In the genomic region with DNA sequence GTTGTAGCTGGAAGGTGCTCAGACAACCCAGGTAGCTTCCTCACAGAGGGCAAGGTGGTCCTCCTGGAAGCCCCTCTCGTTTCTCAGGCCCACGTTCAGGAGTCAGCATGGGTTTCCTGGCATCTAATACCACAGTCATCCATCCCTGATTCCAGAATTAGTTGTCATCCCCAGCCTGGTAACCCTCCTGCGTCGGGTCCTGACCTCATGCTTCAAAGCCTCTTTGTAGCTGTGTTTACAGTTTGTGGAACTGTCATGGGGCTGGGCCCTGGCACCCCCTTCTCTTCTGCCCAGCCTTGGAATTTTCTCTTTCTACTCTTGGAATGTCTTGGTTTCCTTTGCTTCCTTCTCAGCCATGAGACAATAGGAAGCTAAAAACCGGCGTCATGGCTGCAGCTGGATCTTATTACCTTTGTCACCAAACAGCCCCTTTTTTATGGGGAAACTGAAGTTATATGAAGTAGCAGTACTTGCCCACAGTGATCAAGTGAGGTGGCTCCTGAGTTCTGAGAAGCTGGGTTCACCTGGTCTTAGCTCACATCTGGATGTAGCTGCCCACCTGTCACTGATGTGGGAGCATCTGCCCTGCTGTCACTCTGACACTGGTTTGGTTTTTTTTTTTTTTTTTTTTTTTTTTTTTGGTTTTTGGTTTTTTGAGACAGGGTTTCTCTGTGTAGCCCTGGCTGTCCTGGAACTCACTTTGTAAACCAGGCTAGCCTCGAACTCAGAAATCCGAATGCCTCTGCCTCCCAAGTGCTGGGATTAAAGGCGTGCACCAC, we compare ENCODE assay signal across 24 mouse cellular contexts. TPM values are rescaled to one million over a fixed set of nuclear protein-coding genes. Genes with fewer than 3 reads are reported as not detected.
A peak's percentile ranks its signal among the peaks of the same experiment; 100 is the strongest.
DNase-seq lines count a peak whose midpoint lies in the region; ATAC-seq and TF ChIP-seq lines count a peak whose summit lies in the region.
"Had no signal": no experiment of that assay in that cellular context is flagged by ENCODE, and none has a peak within 500 bp of the region (broad histone marks: within the 10 kb centered on the region; RNA-seq: fewer than 3 reads in every experiment).

No protein-coding gene starts in this region.

- no peak overlapping the region for H3K4me2 ChIP-seq in heart, embryonic 14.5 days (ENCODE audit: low read length)
- H3K4me2 ChIP-seq in lung, postnatal 0 days (replicated peaks; ENCODE audit: low read depth, low read length) = no peak overlapping the region
- no peak overlapping the region for H3K4me2 ChIP-seq in forebrain, embryonic 13.5 days
- H3K4me2 ChIP-seq: heart, embryonic 11.5 days; liver, embryonic 11.5 days; lung, embryonic 14.5 days; midbrain, embryonic 12.5 days; neural tube, embryonic 13.5 days; stomach, embryonic 15.5 days had no signal

- H3K4me3 ChIP-seq in heart, embryonic 14.5 days (ENCODE audit: control insufficient read depth in 1 of 2, insufficient read depth in 1 of 2, low read depth in 1 of 2, low read length in 2 of 2) = no peak overlapping the region
- no peak overlapping the region for H3K4me3 ChIP-seq in lung, postnatal 0 days (ENCODE audit: low read depth, low read length)
- no peak overlapping the region for H3K4me3 ChIP-seq in limb, embryonic 10.5 days
- H3K4me3 ChIP-seq in midbrain, embryonic 10.5 days = no peak overlapping the region
- no peak overlapping the region for H3K4me3 ChIP-seq in forebrain, embryonic 13.5 days
- H3K4me3 ChIP-seq: midbrain, embryonic 12.5 days; neural tube, embryonic 13.5 days; stomach, embryonic 15.5 days had no signal

- DNase-seq in heart, postnatal 36 days = no peak
- DNase-seq in lung, postnatal 0 days (ENCODE audit: low spot score) = peak; percentile 13
- DNase-seq in lung, adult 18-20 months = no peak
- peak; percentile 89 for DNase-seq in Muller cell, postnatal 12 days (ENCODE audit: inconsistent ontology term)
- DNase-seq in limb, embryonic 10.5 days (ENCODE audit: low spot score) = no peak
- DNase-seq in midbrain, embryonic 10.5 days (ENCODE audit: low spot score) = no peak
- DNase-seq: adrenal gland, postnatal 10 days; cerebellum, adult 18-20 months; gastrocnemius, postnatal 14 days; kidney, adult 9 months; kidney, postnatal 4 days; lung, embryonic 14.5 days; spleen, adult 18-20 months; thymus, postnatal 25 days had no signal

- peaks cover 32 to 49% of the 10 kb centered on the region in 2 experiments for H3K4me1 ChIP-seq in heart, embryonic 14.5 days (ENCODE audit: control insufficient read depth in 2 of 2, insufficient read depth in 2 of 2, low read length in 2 of 2)
- peaks cover 26% of the 10 kb centered on the region for H3K4me1 ChIP-seq in lung, postnatal 0 days (ENCODE audit: insufficient read depth, low read depth, low read length)
- peaks cover 5% of the 10 kb centered on the region; the same call in 1 of the 2 replicates for H3K4me1 ChIP-seq in limb, embryonic 10.5 days
- H3K4me1 ChIP-seq in midbrain, embryonic 10.5 days = no peaks in the 10 kb centered on the region
- no peaks in the 10 kb centered on the region for H3K4me1 ChIP-seq in forebrain, embryonic 13.5 days
- H3K4me1 ChIP-seq: midbrain, embryonic 12.5 days; neural tube, embryonic 13.5 days; stomach, embryonic 15.5 days had no signal

- H3K36me3 ChIP-seq in heart, embryonic 14.5 days (ENCODE audit: control insufficient read depth, insufficient read depth, low read length) = peaks cover 62% of the 10 kb centered on the region
- H3K36me3 ChIP-seq in lung, postnatal 0 days (ENCODE audit: insufficient read depth, low read length) = 0 out of 2 replicates have a peak, but pooled peaks cover 9% of the 10 kb centered on the region
- peaks cover 92% of the 10 kb centered on the region for H3K36me3 ChIP-seq in limb, embryonic 10.5 days
- H3K36me3 ChIP-seq in midbrain, embryonic 10.5 days = peaks cover 90% of the 10 kb centered on the region
- peaks cover 76% of the 10 kb centered on the region for H3K36me3 ChIP-seq in forebrain, embryonic 13.5 days (ENCODE audit: poor library complexity, severe bottlenecking)

- no peak for TF ChIP-seq EP300 in lung, postnatal 0 days (IDR thresholded peaks at IDR 0.05)

- no peak for TF ChIP-seq CTCF in lung, postnatal 0 days (IDR thresholded peaks at IDR 0.05)

- H3K9me3 ChIP-seq in heart, embryonic 14.5 days (ENCODE audit: control insufficient read depth, low read length) = no peaks in the 10 kb centered on the region
- no peaks in the 10 kb centered on the region for H3K9me3 ChIP-seq in lung, postnatal 0 days (ENCODE audit: low read length)
- no peaks in the 10 kb centered on the region for H3K9me3 ChIP-seq in limb, embryonic 10.5 days (replicated peaks)
- no peaks in the 10 kb centered on the region for H3K9me3 ChIP-seq in midbrain, embryonic 10.5 days (replicated peaks)
- H3K9me3 ChIP-seq in forebrain, embryonic 13.5 days (replicated peaks) = no peaks in the 10 kb centered on the region
- H3K9me3 ChIP-seq: midbrain, embryonic 12.5 days; neural tube, embryonic 13.5 days; stomach, embryonic 15.5 days had no signal

- WGBS in heart, embryonic 14.5 days = 81% methylated on average over 9 of the region's 9 CpGs
- 65% methylated on average over 9 of the region's 9 CpGs for WGBS in lung, postnatal 0 days
- 81% methylated on average over 9 of the region's 9 CpGs for WGBS in limb, embryonic 10.5 days
- WGBS in midbrain, embryonic 10.5 days = 86% methylated on average over 9 of the region's 9 CpGs
- WGBS in forebrain, embryonic 13.5 days = 87% methylated on average over 9 of the region's 9 CpGs

- H3K27ac ChIP-seq in heart, embryonic 14.5 days (replicated peaks in 1 of 2; ENCODE audit: control insufficient read depth in 1 of 2, insufficient read depth in 1 of 2, low read depth in 2 of 2, low read length in 2 of 2) = peak overlapping the region; percentile 16 to 71; a peak in 3 of 4 replicates
- peak overlapping the region; percentile 43; the same call in 1 of the 2 replicates for H3K27ac ChIP-seq in lung, postnatal 0 days (ENCODE audit: low read length)
- peak overlapping the region; percentile 2; the same call in 1 of the 2 replicates for H3K27ac ChIP-seq in limb, embryonic 10.5 days
- H3K27ac ChIP-seq in midbrain, embryonic 10.5 days (replicated peaks) = no peak overlapping the region
- H3K27ac ChIP-seq in forebrain, embryonic 13.5 days = no peak overlapping the region
- H3K27ac ChIP-seq: hindbrain, postnatal 0 days; macrophage; midbrain, embryonic 12.5 days; neural tube, embryonic 13.5 days; stomach, embryonic 15.5 days had no signal

- H3K27me3 ChIP-seq in heart, embryonic 14.5 days (ENCODE audit: control insufficient read depth, insufficient read depth, low read length) = no peaks in the 10 kb centered on the region
- no peaks in the 10 kb centered on the region for H3K27me3 ChIP-seq in lung, postnatal 0 days (replicated peaks; ENCODE audit: insufficient read depth, low read length)
- H3K27me3 ChIP-seq in limb, embryonic 10.5 days (ENCODE audit: low read depth, poor library complexity, severe bottlenecking) = no peaks in the 10 kb centered on the region
- no peaks in the 10 kb centered on the region for H3K27me3 ChIP-seq in midbrain, embryonic 10.5 days (ENCODE audit: low read depth, poor library complexity, severe bottlenecking)
- H3K27me3 ChIP-seq in forebrain, embryonic 13.5 days = no peaks in the 10 kb centered on the region
- H3K27me3 ChIP-seq: midbrain, embryonic 12.5 days; neural tube, embryonic 13.5 days; stomach, embryonic 15.5 days had no signal

- ATAC-seq in heart, embryonic 14.5 days (ENCODE audit: insufficient number of reproducible peaks, insufficient read depth, low FRiP score, low read depth) = no peak
- ATAC-seq in lung, postnatal 0 days = no peak
- ATAC-seq in forebrain, embryonic 13.5 days = no peak
- ATAC-seq: forebrain, embryonic 16.5 days; hindbrain, postnatal 0 days had no signal

- intact Hi-C loops in heart, postnatal 36 days (cut with DNase I) = no loop called here

- 0 out of 2 replicates have a peak overlapping the region, but pooled peaks have one; percentile 16 for H3K9ac ChIP-seq in heart, embryonic 14.5 days (ENCODE audit: low read length)
- no peak overlapping the region for H3K9ac ChIP-seq in lung, postnatal 0 days (replicated peaks; ENCODE audit: low read depth)
- H3K9ac ChIP-seq in forebrain, embryonic 13.5 days = no peak overlapping the region
- H3K9ac ChIP-seq: lung, embryonic 14.5 days; midbrain, embryonic 12.5 days; neural tube, embryonic 13.5 days; stomach, embryonic 15.5 days had no signal

RNA-seq across cellular contexts. Expression of a gene that starts 48.1 kb away (rescaled TPM):
- polyA plus RNA-seq in heart, embryonic 14.5 days (2014; fragmentation: Nextera tagmentation; extraction: Ambion mirVana) = 227 and 228 TPM in 2 replicates
- 10 to 100 TPM; 58.6 to 68.7 TPM for total RNA-seq in heart, postnatal 36 days (2021)
- polyA plus RNA-seq in lung, postnatal 0 days (2015; fragmentation: Nextera tagmentation; extraction: Ambion mirVana) = 330 and 382 TPM in 2 replicates
- polyA plus RNA-seq in limb, embryonic 10.5 days (2016; fragmentation: Nextera tagmentation; extraction: Ambion mirVana) = 104 and 107 TPM in 2 replicates
- 117 and 122 TPM in 2 replicates for polyA plus RNA-seq in midbrain, embryonic 10.5 days (2016; fragmentation: Nextera tagmentation; extraction: Ambion mirVana)
- polyA plus RNA-seq in forebrain, embryonic 13.5 days (2015; fragmentation: Nextera tagmentation; extraction: Ambion mirVana) = 139 and 144 TPM in 2 replicates

RNA-seq across cellular contexts. Expression of a gene that starts 53.0 kb away (rescaled TPM):
- polyA plus RNA-seq in heart, embryonic 14.5 days (2014; fragmentation: Nextera tagmentation; extraction: Ambion mirVana) = 30.2 and 36.9 TPM in 2 replicates
- total RNA-seq in heart, postnatal 36 days (2021) = 100 to 1,000 TPM in 1 of 2 experiments, 10 to 100 TPM in 1; 49.6 to 105 TPM
- 68.4 and 79.3 TPM in 2 replicates for polyA plus RNA-seq in lung, postnatal 0 days (2015; fragmentation: Nextera tagmentation; extraction: Ambion mirVana)
- polyA plus RNA-seq in limb, embryonic 10.5 days (2016; fragmentation: Nextera tagmentation; extraction: Ambion mirVana) = 23.5 and 26.1 TPM in 2 replicates
- 21.7 and 28.8 TPM in 2 replicates for polyA plus RNA-seq in midbrain, embryonic 10.5 days (2016; fragmentation: Nextera tagmentation; extraction: Ambion mirVana)
- 39.4 and 40.2 TPM in 2 replicates for polyA plus RNA-seq in forebrain, embryonic 13.5 days (2015; fragmentation: Nextera tagmentation; extraction: Ambion mirVana)

RNA-seq across cellular contexts. Expression of a gene that starts 53.6 kb away (rescaled TPM):
- 120 and 121 TPM in 2 replicates for polyA plus RNA-seq in heart, embryonic 14.5 days (2014; fragmentation: Nextera tagmentation; extraction: Ambion mirVana)
- 10 to 100 TPM; 47.5 to 56.2 TPM for total RNA-seq in heart, postnatal 36 days (2021)
- polyA plus RNA-seq in lung, postnatal 0 days (2015; fragmentation: Nextera tagmentation; extraction: Ambion mirVana) = 47.9 and 50.6 TPM in 2 replicates
- polyA plus RNA-seq in limb, embryonic 10.5 days (2016; fragmentation: Nextera tagmentation; extraction: Ambion mirVana) = 114 and 121 TPM in 2 replicates
- polyA plus RNA-seq in midbrain, embryonic 10.5 days (2016; fragmentation: Nextera tagmentation; extraction: Ambion mirVana) = 104 and 113 TPM in 2 replicates
- 95.9 and 109 TPM in 2 replicates for polyA plus RNA-seq in forebrain, embryonic 13.5 days (2015; fragmentation: Nextera tagmentation; extraction: Ambion mirVana)

Comparison
In these comparisons a context has a peak if more than half of its experiments do, and no peak if none do; other contexts are left out.
1. DNase-seq: peak in lung, postnatal 0 days (single experiment) and Muller cell, postnatal 12 days (single experiment); none in heart, postnatal 36 days (0 of 2), lung, adult 18-20 months (0 of 2), limb, embryonic 10.5 days (single experiment) and midbrain, embryonic 10.5 days (single experiment).
2. H3K27ac ChIP-seq: peak in heart, embryonic 14.5 days (2 of 2), lung, postnatal 0 days (single experiment) and limb, embryonic 10.5 days (single experiment); none in midbrain, embryonic 10.5 days (single experiment) and forebrain, embryonic 13.5 days (single experiment).